19 mouse cellular contexts compared by ENCODE assay signal in the genomic region with DNA sequence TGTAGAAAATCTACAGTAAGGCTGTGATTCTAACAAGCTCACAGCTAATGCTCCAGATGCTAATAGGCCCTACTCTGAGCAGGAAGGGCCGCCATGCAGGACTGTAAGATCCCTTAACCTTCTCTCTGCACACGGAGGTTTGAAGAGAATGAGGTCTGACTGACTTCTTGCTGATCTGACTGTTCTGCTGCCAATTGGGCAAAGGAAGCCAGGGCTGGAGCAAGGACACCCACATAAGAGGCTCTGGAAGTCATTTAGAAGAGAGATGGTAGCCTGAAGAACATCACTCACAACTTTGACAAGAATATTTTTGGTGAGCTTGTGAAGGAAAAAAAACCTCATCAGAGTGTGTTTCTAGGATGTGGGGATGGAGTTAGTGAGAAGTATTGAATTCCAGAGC. TPM values are rescaled to one million over a fixed set of nuclear protein-coding genes. Genes with fewer than 3 reads are reported as not detected.
DNase-seq lines count a peak whose midpoint lies in the region; ATAC-seq and TF ChIP-seq lines count a peak whose summit lies in the region.
"Had no signal": no experiment of that assay in that cellular context is flagged by ENCODE, and none has a peak within 500 bp of the region (broad histone marks: within the 10 kb centered on the region; RNA-seq: fewer than 3 reads in every experiment).

No protein-coding gene starts in this region.

- no peaks in the 10 kb centered on the region for H3K27me3 ChIP-seq in heart, embryonic 12.5 days (replicated peaks)
- no peaks in the 10 kb centered on the region for H3K27me3 ChIP-seq in lung, embryonic 14.5 days (ENCODE audit: insufficient read depth, low read length)
- H3K27me3 ChIP-seq: CH12.LX; embryonic facial prominence, embryonic 12.5 days; hindbrain, embryonic 12.5 days; limb, embryonic 12.5 days had no signal

- no peak overlapping the region for H3K4me2 ChIP-seq in heart, embryonic 12.5 days
- H3K4me2 ChIP-seq in lung, embryonic 14.5 days: no peak overlapping the region
- H3K4me2 ChIP-seq: embryonic facial prominence, embryonic 12.5 days; hindbrain, embryonic 12.5 days; limb, embryonic 12.5 days had no signal

- H3K36me3 ChIP-seq in heart, embryonic 12.5 days: peaks cover 37% of the 10 kb centered on the region
- H3K36me3 ChIP-seq in lung, embryonic 14.5 days (ENCODE audit: insufficient read depth): peaks cover 33% of the 10 kb centered on the region

- no peak for ATAC-seq in heart, embryonic 12.5 days (ENCODE audit: insufficient number of reproducible peaks, low FRiP score)
- no peak for ATAC-seq in lung, embryonic 14.5 days (ENCODE audit: insufficient read depth)
- ATAC-seq: intestine, postnatal 0 days had no signal

- H3K9ac ChIP-seq in heart, embryonic 12.5 days: no peak overlapping the region
- H3K9ac ChIP-seq in lung, embryonic 14.5 days: no peak overlapping the region
- H3K9ac ChIP-seq: embryonic facial prominence, embryonic 12.5 days; hindbrain, embryonic 12.5 days; limb, embryonic 12.5 days had no signal

- 28% methylated on average over 2 of the region's 2 CpGs for WGBS in heart, embryonic 12.5 days
- WGBS in lung, embryonic 14.5 days: 42% methylated on average over 2 of the region's 2 CpGs

- H3K4me1 ChIP-seq in heart, embryonic 12.5 days (replicated peaks): peaks cover 37% of the 10 kb centered on the region
- H3K4me1 ChIP-seq in lung, embryonic 14.5 days (ENCODE audit: insufficient read depth): peaks cover 32% of the 10 kb centered on the region

- peak; percentile 54 to 78 for DNase-seq in adrenal gland, adult (ENCODE audit: inconsistent age in 2 of 2, low spot score in 1 of 2)
- no peak for DNase-seq in adrenal gland, adult 18-20 months (ENCODE audit: low spot score in 2 of 2)
- no peak for DNase-seq in heart, adult 9 months (ENCODE audit: low spot score in 2 of 2)
- no peak for DNase-seq in lung, embryonic 14.5 days
- no peak for DNase-seq in lung, adult 18-20 months
- peak; percentile 26 for DNase-seq in lung, postnatal 36 days
- no peak for DNase-seq in layer of hippocampus, postnatal 10 days (ENCODE audit: low spot score in 2 of 2)
- DNase-seq: cerebellum, postnatal 25 days; layer of hippocampus, postnatal 36 days; midbrain, embryonic 14.5 days; right cerebral cortex, postnatal 4 days had no signal

- H3K27ac ChIP-seq in heart, embryonic 12.5 days (ENCODE audit: poor library complexity, severe bottlenecking): peak overlapping the region; percentile 49
- H3K27ac ChIP-seq in lung, embryonic 14.5 days (ENCODE audit: low read depth): peak overlapping the region; percentile 48; the same call in 1 of the 2 replicates
- H3K27ac ChIP-seq: embryonic facial prominence, embryonic 12.5 days; forebrain, embryonic 10.5 days; hindbrain, embryonic 12.5 days; limb, embryonic 12.5 days; macrophage had no signal

- no peak overlapping the region for H3K4me3 ChIP-seq in heart, embryonic 12.5 days
- H3K4me3 ChIP-seq in lung, embryonic 14.5 days (ENCODE audit: low read depth, low read length): no peak overlapping the region
- H3K4me3 ChIP-seq: embryonic facial prominence, embryonic 12.5 days; forebrain, embryonic 10.5 days; hindbrain, embryonic 12.5 days; limb, embryonic 12.5 days had no signal

- no peaks in the 10 kb centered on the region for H3K9me3 ChIP-seq in heart, embryonic 12.5 days (replicated peaks)
- no peaks in the 10 kb centered on the region for H3K9me3 ChIP-seq in lung, embryonic 14.5 days (ENCODE audit: low read depth, low read length)
- H3K9me3 ChIP-seq: embryonic facial prominence, embryonic 12.5 days; forebrain, embryonic 10.5 days; hindbrain, embryonic 12.5 days; limb, embryonic 12.5 days had no signal

- no peak for TF ChIP-seq CTCF in lung, embryonic 14.5 days (IDR thresholded peaks at IDR 0.05; ENCODE audit: low read depth)

RNA-seq across cellular contexts. Expression of gene Hmg20a, which starts 51.2 kb away (rescaled TPM):
- 10 to 100 TPM; 31.5 to 37.5 TPM for total RNA-seq in adrenal gland, adult 18-20 months (2021)
- 62.1 and 63.0 TPM in 2 replicates for polyA plus RNA-seq in heart, embryonic 12.5 days (2016; fragmentation: Nextera tagmentation; extraction: Ambion mirVana)
- polyA plus RNA-seq in lung, embryonic 14.5 days (2014; fragmentation: Nextera tagmentation; extraction: Ambion mirVana): 59.9 and 60.0 TPM in 2 replicates
- 10 to 100 TPM; 60.3 to 62.8 TPM for total RNA-seq in layer of hippocampus, postnatal 10 days (2021)

RNA-seq across cellular contexts. Expression of gene Peak1, which starts 51.8 kb away (rescaled TPM):
- 10 to 100 TPM; 31.0 to 37.7 TPM for total RNA-seq in adrenal gland, adult 18-20 months (2021)
- 15.0 and 16.3 TPM in 2 replicates for polyA plus RNA-seq in heart, embryonic 12.5 days (2016; fragmentation: Nextera tagmentation; extraction: Ambion mirVana)
- 32.2 and 34.9 TPM in 2 replicates for polyA plus RNA-seq in lung, embryonic 14.5 days (2014; fragmentation: Nextera tagmentation; extraction: Ambion mirVana)
- 10 to 100 TPM; 30.1 to 34.4 TPM for total RNA-seq in layer of hippocampus, postnatal 10 days (2021)

Comparison
In these comparisons a context has a peak if more than half of its experiments do, and no peak if none do; other contexts are left out.
1. DNase-seq: peak in adrenal gland, adult (2 of 2) and lung, postnatal 36 days (single experiment); none in adrenal gland, adult 18-20 months (0 of 2), heart, adult 9 months (0 of 2), lung, embryonic 14.5 days (single experiment), lung, adult 18-20 months (0 of 2) and layer of hippocampus, postnatal 10 days (0 of 2).